Mouse (Mus musculus) ES-E14 (cell line): Measurements from ENCODE around the gene Mitd1. TPM values are rescaled to one million over a fixed set of nuclear protein-coding genes. Genes with fewer than 3 reads are reported as not detected.

Source experiments
- DNase-seq: peaks from one replicate; pipeline ENCODE4 v3.0.0-alpha.2; 2013; ENCODE audit warnings: low read depth, low spot score
- H3K27ac ChIP-seq: 2 replicates; pipeline ENCODE4 v1.5.1; 2012; ENCODE audit warnings: low read depth, mild to moderate bottlenecking, low read length, moderate library complexity, mixed read lengths; ENCODE audit not compliant: poor library complexity, insufficient read depth, severe bottlenecking
- H3K36me3 ChIP-seq: 2 replicates; pipeline ENCODE4 v1.6.1; 2012; ENCODE audit warnings: mild to moderate bottlenecking, low read length, moderate library complexity, mixed read lengths; ENCODE audit not compliant: control insufficient read depth, poor library complexity, insufficient read depth, severe bottlenecking
- H3K4me1 ChIP-seq, 2 experiments: fragments of 150-350 bp in 1 of 2; sonication (generic) in 1 of 2; 2 replicates each; pipeline ENCODE4 v1.6.1; 2012; ENCODE audit warnings: low read length in 2 of 2, mild to moderate bottlenecking in 1 of 2, mixed read lengths in 1 of 2; ENCODE audit not compliant: control insufficient read depth in 2 of 2, insufficient read depth in 2 of 2, poor library complexity in 1 of 2
- H3K4me3 ChIP-seq, 2 experiments: fragments of 150-350 bp in 1 of 2; sonication (generic) in 1 of 2; 2 replicates each; pipeline ENCODE4 v1.5.1; 2012; ENCODE audit warnings: low read length in 2 of 2, low read depth in 1 of 2, mild to moderate bottlenecking in 1 of 2, mixed read lengths in 1 of 2; ENCODE audit not compliant: insufficient read depth in 1 of 2, poor library complexity in 1 of 2, severe bottlenecking in 1 of 2
- H3K9ac ChIP-seq: 2 replicates; pipeline ENCODE4 v1.6.1; 2012; ENCODE audit warnings: low read depth, mild to moderate bottlenecking, low read length, mixed read lengths; ENCODE audit not compliant: poor library complexity, insufficient read depth, severe bottlenecking
- H3K9me3 ChIP-seq: fragments of 150-350 bp; sonication (generic); 2 replicates; pipeline ENCODE4 v1.6.1; 2012; ENCODE audit warnings: low read depth, mild to moderate bottlenecking, low read length; ENCODE audit not compliant: control insufficient read depth, insufficient read depth
- CHD2 ChIP-seq: IDR thresholded peaks from 2 replicates; pipeline ENCODE4 v1.6.1; 2014; ENCODE audit warnings: mild to moderate bottlenecking, low read depth, low read length, inconsistent platforms
- HCFC1 ChIP-seq: IDR thresholded peaks from 2 replicates; pipeline ENCODE4 v1.6.1; 2012; ENCODE audit warnings: low read length, inconsistent platforms, borderline replicate concordance; ENCODE audit not compliant: insufficient read depth
- MAFK ChIP-seq: IDR thresholded peaks from 2 replicates; pipeline ENCODE4 v1.6.1; 2014; ENCODE audit warnings: mild to moderate bottlenecking, low read depth, low read length, inconsistent platforms; ENCODE audit not compliant: insufficient read depth
- ZC3H11A ChIP-seq: IDR thresholded peaks from 2 replicates; pipeline ENCODE4 v1.6.1; 2012; ENCODE audit warnings: low read depth, mild to moderate bottlenecking, inconsistent platforms, low read length, borderline replicate concordance
- ZNF384 ChIP-seq: IDR thresholded peaks from 2 replicates; pipeline ENCODE4 v1.6.1; 2012; ENCODE audit warnings: low read depth, low read length, inconsistent platforms
- in situ Hi-C, 2 experiments: fragments of 600-800 bp; cut with MboI; formaldehyde crosslinking; loops; one replicate each; pipeline ENCODE4 v1.15.1; 2025; ENCODE audit warnings: low sequenced_read_pairs in 2 of 2, inconsistent platforms in 1 of 2; ENCODE audit not compliant: unreplicated experiment in 2 of 2
- total RNA-seq: library from RNA; depleted of rRNA; stranded (reverse); fragments of 300-350 nt; gene quantifications from 2 replicates; pipeline ENCODE4 v1.2.3, GENCODE M21; 2012

Gene Mitd1
- total RNA-seq, 1 experiment = 21.0 TPM

GRCm38 (mm10) chr1:37900288-37900687 is 10.1 kb upstream of the Mitd1 start:
- TF ChIP-seq ZC3H11A (no peak), CHD2 (no peak), MAFK (no peak), ZNF384 (no peak), HCFC1 (no peak)
- in situ Hi-C loops = no loop called here
- Histone ChIP-seq H3K4me1 (0 out of 4 replicates have a peak, but pooled peaks cover 0 to 2% of the 10 kb centered on the region in 2 experiments), H3K9me3 (no peaks in the 10 kb centered on the region), H3K4me3 (no peak overlapping the region), H3K36me3 (peaks cover 9% of the 10 kb centered on the region), H3K27ac (no peak overlapping the region), H3K9ac (no peak overlapping the region)
- no peak for DNase-seq

DNA sequence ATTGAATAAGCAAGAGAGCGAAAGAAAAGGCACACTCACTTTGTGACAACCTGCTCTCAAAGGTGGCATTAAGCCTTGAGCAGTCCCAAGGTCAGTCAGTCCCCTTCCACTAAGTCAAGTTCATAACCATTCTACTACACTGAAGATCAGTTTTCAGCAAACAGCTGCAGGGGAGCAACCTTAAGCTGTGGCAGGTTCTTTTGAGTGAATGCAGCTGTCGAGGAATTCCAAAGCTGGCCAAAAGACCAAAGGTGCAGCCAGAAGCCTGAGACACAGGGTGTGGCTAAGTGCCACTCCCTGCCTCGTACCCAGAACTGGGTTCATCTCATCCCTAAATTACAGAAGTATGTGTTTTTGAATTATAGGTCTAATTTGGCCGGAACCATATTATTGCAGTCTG is 9.6 kb upstream of the Mitd1 start:
- Histone ChIP-seq H3K9ac (no peak overlapping the region), H3K27ac (no peak overlapping the region), H3K36me3 (peaks cover 10% of the 10 kb centered on the region), H3K9me3 (no peaks in the 10 kb centered on the region), H3K4me1 (0 out of 4 replicates have a peak, but pooled peaks cover 0 to 2% of the 10 kb centered on the region in 2 experiments), H3K4me3 (no peak overlapping the region)
- in situ Hi-C loops = no loop called here
- TF ChIP-seq ZNF384 = no peak
- no peak for TF ChIP-seq ZC3H11A
- TF ChIP-seq CHD2 = no peak
- TF ChIP-seq HCFC1 = no peak
- TF ChIP-seq MAFK = no peak
- no peak for DNase-seq

- Histone ChIP-seq H3K9ac (no peak overlapping the region), H3K27ac (no peak overlapping the region), H3K36me3 (peaks cover 13% of the 10 kb centered on the region), H3K4me1 (peaks cover 0 to under 1% of the 10 kb centered on the region in 2 experiments; a peak in 1 of 4 replicates), H3K4me3 (no peak overlapping the region), H3K9me3 (no peaks in the 10 kb centered on the region)
- TF ChIP-seq ZNF384 (no peak), CHD2 (no peak), ZC3H11A (no peak), MAFK (no peak), HCFC1 (no peak)
- no peak for DNase-seq
- in situ Hi-C loops = no loop called here
These were observed 4.4 kb upstream of the Mitd1 start for GRCm38 (mm10) chr1:37894606-37895005.

GRCm38 (mm10) chr1:37891400-37891799 is 1.2 kb upstream of the Mitd1 start:
- DNase-seq = no peak

DNA sequence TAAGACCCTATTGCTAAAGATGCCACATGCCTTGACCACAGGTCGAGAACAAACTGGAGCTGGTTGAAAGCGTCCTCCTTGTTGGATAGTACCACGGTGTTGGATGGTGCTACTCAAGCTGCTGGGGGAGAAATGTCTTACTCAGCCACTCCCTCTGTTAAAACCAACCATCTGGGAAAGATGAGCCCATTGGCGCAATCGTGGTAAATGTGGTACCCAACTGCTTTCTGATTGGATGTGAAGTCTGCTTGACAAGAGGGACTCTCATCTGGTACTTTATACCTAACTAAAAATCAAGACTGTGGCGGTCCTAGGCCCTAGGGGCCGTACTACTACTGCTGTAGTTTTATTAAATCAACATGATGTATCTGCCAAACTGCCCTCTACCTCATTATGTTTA is 1.0 kb downstream of the Mitd1 start:
- Histone ChIP-seq H3K4me3 (peak overlapping the region; percentile 84 to 90), H3K27ac (no peak overlapping the region), H3K4me1 (peaks cover under 1 to 9% of the 10 kb centered on the region in 2 experiments; a peak in 3 of 4 replicates), H3K9ac (peak overlapping the region; percentile 89; the same call in 1 of the 2 replicates), H3K9me3 (no peaks in the 10 kb centered on the region), H3K36me3 (peaks cover 2% of the 10 kb centered on the region; the same call in 1 of the 2 replicates)
- in situ Hi-C loops = no loop called here
- DNase-seq = no peak
- TF ChIP-seq HCFC1 = no peak
- TF ChIP-seq ZNF384 = no peak
- TF ChIP-seq MAFK = no peak
- no peak for TF ChIP-seq ZC3H11A
- no peak for TF ChIP-seq CHD2

More at GRCm38 (mm10) chr1:37891400-37891799, 1.2 kb upstream of the Mitd1 start:
- peak overlapping the region in 1 of 2 experiments; percentile 90; a peak in 2 of 4 replicates for H3K4me3 ChIP-seq
- H3K9ac ChIP-seq = no peak overlapping the region
- TF ChIP-seq ZC3H11A (no peak), CHD2 (no peak), HCFC1 (no peak), MAFK (no peak), ZNF384 (no peak)
- H3K9me3 ChIP-seq = no peaks in the 10 kb centered on the region
- H3K36me3 ChIP-seq = peaks cover 6% of the 10 kb centered on the region; the same call in 1 of the 2 replicates
- no peak overlapping the region for H3K27ac ChIP-seq
- peaks cover 0 to 6% of the 10 kb centered on the region in 2 experiments; a peak in 1 of 4 replicates for H3K4me1 ChIP-seq
- in situ Hi-C loops = no loop called here
